Mouse (Mus musculus) gastrocnemius, postnatal 14 days (tissue): Measurements from ENCODE around the gene Gm20683. TPM values are rescaled to one million over a fixed set of nuclear protein-coding genes. Genes with fewer than 3 reads are reported as not detected.
"Not testable (repeated sequence)": the region's sequence is repeated elsewhere in the genome, so short reads cannot be mapped to it uniquely, and the experiment has no call there.

Experiments
- DNase-seq: peaks from one replicate; pipeline ENCODE4 v3.0.0; 2021; ENCODE audit warnings: mixed read lengths
- intact Hi-C: fragments of 180-260 bp; cut with DNase I; formaldehyde crosslinking; loops from one replicate; pipeline ENCODE4 v1.15.1; 2025; ENCODE audit warnings: low total_unique reads
- total RNA-seq, 2 experiments: library from RNA; stranded (reverse); gene quantifications; 2 replicates each; pipeline ENCODE4 v1.2.3; 2021

Gm20683 gene
- total RNA-seq, 2 experiments from 2014 or later, result 7.5 to 11.0 TPM

- intact Hi-C loops, result no loop called here
- peak; percentile 92 for DNase-seq
Observed at GRCm38 (mm10) chr17:25875171-25876136, 33.9 kb upstream of the Gm20683 start.

DNA sequence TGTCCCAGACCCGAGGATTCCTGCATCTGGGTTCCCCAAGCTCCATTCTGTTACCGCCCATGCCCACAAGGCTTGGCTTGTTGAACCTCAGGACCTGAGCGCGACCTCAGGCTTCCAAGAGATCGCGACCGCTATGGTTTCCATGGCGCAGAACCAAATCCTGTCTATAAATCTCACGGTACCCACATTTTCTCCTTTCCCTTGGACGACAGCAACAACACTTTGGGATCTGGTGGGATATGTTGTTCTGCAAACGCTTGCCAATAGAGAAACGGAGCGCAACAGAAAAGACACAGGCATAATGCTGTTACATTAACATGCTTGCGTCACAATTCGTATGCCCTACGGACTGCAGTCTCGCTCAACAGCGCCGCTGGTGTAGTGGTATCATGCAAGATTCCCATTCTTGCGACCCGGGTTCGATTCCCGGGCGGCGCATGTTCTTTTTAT, 33.2 kb upstream of the Gm20683 start, which contains the start of gene Mettl26:
Gene Mettl26 (plus strand): TSS at position 354 of the 450 bp plus-strand sequence.
- peak; percentile 82 for DNase-seq
- intact Hi-C loops, result no loop called here

DNA sequence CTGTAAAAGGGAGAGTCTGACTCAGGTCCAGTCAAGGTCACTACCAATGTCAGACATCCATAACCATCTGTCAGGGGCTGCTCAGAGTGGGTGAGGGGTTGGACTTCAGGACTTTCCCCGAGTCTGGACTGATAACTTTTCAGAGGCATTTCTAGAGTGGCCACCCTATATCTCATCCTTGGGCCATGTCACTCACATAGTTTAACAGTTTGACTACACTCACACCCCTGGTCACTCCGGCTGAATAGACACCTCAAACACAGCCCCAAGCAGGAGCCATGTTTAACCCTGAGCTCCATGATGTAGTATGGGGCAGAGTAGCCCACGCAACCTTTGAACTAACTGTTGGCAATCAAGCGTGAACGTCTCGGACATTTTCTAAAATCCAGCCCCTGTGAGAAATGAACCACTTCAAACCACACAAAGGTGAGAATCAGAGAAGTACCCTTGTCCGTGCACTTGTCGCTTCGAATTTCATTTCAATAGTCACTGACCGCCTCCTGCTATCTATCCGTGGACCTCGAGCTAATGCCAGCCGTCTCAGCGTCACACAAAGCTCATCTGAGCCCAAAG, 32.7 kb upstream of the Gm20683 start:
- DNase-seq, result no peak
- intact Hi-C loops, result no loop called here

- DNase-seq, result no peak
- intact Hi-C loops, result no loop called here
Observed at GRCm38 (mm10) chr17:25873405-25874147, 32.0 kb upstream of the Gm20683 start.

GRCm38 (mm10) chr17:25872676-25873075, 31.1 kb upstream of the Gm20683 start:
- no peak for DNase-seq
- intact Hi-C loops, result no loop called here

GRCm38 (mm10) chr17:25871566-25871965, 30.0 kb upstream of the Gm20683 start:
- intact Hi-C loops, result not testable (repeated sequence)

GRCm38 (mm10) chr17:25869954-25870353, 28.4 kb upstream of the Gm20683 start:
- no peak for DNase-seq
- intact Hi-C loops, result no loop called here

More at GRCm38 (mm10) chr17:25871566-25871965, 30.0 kb upstream of the Gm20683 start:
- not testable (repeated sequence) for DNase-seq

DNA sequence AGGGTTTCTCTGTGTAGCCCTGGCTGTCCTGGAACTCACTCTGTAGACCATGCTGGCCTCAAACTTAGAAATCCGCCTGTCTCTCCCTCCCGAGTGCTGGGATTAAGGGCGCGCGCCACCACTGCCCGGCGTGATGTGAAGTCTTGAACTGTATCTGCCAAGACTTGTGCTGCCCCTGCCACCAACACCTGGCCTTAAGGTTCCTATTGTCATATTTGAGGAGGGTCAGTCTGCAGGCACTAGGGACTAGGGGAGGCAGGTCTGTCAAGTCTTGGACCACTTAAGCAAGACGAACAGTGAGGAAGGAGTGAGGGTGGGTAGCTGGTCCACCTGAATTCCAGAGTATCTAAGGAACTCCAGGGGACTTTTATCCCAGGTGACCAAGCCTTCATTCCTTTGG, 27.9 kb upstream of the Gm20683 start:
- intact Hi-C loops, result no loop called here
- no peak for DNase-seq

- peak; percentile 83 for DNase-seq
- intact Hi-C loops, result no loop called here
Observed at GRCm38 (mm10) chr17:25868601-25869191, 27.1 kb upstream of the Gm20683 start, which contains the start of gene Mcrip2. Mcrip2 (minus strand) TSS chr17:25868764.

DNA sequence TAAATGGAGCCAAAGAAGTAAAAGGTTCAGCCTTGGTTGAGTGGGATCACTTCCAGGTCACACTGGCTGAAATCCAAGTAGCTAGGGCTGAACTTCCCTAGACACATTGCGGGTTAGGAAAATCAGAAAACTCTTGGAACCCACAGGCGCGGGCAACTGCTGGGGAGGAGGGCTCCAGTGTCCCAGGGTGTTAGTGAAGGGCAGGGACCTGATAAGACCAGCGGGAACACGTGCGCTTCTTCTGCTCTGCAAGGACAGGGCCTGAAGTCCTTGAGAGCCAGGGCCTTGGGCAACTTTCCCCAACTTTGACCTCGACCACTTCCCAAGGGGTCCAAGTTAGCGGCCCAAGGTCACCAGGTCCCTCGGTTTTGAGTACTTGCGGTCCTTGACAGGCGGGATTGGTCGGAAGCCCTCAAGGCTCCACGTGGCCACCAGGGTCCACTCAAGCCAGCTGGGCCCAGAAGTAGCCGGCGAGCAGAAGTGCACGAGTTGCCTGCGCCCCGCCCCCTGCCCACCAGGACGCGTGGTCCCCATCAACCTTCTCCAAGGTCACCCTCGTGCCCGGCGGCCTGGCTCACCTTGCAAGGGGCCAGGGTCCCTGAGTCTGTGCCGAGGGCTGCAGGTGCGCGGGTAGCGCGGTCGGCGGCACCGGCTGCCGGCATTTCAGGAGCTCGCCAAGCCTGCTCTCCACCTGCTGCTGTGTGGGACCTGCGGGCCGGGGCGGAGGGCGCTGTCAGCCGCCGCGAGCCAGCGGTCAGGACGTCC, 26.5 kb upstream of the Gm20683 start:
- DNase-seq, result peak; percentile 50
- intact Hi-C loops, result no loop called here

DNA sequence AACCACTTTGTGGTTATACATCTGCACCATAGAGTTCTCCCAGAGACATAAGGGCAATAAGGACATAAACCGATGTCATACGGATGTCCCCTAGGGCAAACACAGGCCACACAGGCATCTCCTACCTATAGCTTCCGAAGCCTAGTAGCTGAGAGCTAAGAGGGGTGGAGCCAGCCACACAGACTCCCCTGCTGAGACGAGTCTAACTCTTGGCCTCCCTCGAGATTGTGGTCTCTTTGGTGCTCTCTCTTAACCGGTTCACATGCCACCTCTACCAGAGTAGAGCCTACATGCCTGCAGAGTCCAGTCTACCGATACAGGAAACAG, 25.9 kb upstream of the Gm20683 start:
- intact Hi-C loops, result no loop called here
- DNase-seq, result no peak

DNA sequence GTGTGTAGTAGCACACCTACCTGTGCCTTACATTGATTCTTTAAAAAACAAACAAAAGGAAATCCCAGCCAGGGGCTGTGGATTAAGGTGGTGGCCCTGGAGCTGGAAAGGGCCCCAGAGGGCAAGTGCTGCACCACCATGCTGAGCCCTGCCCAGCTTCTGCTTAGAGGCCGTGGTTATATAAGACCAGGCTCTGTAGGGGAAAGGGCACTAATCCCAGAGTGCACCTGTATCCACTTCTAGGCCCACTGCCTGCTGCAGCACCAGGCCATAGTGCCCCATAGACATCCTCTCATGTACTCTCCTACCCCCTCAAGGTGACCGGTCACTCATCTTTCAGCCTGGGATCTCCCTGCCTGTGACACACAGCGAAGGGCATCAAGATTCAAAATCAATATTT, 24.6 kb upstream of the Gm20683 start:
- intact Hi-C loops, result no loop called here
- no peak for DNase-seq

GRCm38 (mm10) chr17:25865288-25865687, 23.7 kb upstream of the Gm20683 start:
- intact Hi-C loops, result no loop called here
- DNase-seq, result no peak

- intact Hi-C loops, result no loop called here
- no peak for DNase-seq
Observed at GRCm38 (mm10) chr17:25864311-25864710, 22.7 kb upstream of the Gm20683 start.

- DNase-seq, result no peak
Observed at GRCm38 (mm10) chr17:25863681-25864080, 22.1 kb upstream of the Gm20683 start.

DNA sequence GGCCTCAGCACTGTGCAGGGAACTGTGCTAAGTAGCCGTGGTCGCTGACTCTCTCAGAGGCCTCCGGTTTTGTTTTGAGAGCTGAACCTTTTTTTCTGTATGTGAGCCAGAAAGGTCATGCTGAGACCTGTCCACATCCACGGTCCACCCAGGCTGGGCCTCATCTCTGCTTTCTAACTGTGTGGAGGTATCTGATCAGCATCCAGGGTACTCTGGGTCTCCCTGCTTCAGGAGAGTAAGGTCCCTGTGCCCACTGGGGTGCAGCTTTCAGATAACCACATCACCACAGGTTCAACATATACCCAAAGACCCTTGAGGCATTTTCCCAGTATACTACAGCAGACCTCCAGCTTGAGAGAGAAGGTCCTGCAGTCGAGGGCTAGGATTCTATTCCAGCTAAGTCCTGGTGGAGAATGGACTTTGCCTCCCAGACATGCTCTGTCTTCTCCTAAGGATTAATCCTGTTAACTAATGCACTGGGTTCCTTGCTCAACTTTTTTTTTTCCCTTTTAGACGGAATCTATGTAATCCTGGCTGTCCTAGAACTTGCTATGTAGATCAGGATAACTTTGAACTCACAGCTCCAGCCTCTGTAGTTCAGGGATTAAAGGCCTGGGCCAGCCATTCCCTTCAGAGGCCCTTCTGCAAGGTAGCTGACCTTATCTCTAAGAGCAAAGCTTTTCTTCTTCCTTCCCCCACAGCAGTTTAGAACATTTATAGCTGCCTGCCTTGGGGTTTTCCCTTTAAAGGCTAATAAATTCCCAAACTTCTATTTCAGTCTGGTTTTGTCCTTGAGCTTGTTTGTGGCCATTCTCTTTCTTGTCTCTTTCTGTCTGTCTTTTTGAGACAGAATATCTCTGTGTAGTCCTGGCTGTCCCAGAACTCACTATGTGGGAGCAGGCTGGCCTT, 20.4 kb upstream of the Gm20683 start:
- DNase-seq, result no peak
- intact Hi-C loops, result no loop called here

More at GRCm38 (mm10) chr17:25863681-25864080, 22.1 kb upstream of the Gm20683 start:
- intact Hi-C loops, result no loop called here

DNA sequence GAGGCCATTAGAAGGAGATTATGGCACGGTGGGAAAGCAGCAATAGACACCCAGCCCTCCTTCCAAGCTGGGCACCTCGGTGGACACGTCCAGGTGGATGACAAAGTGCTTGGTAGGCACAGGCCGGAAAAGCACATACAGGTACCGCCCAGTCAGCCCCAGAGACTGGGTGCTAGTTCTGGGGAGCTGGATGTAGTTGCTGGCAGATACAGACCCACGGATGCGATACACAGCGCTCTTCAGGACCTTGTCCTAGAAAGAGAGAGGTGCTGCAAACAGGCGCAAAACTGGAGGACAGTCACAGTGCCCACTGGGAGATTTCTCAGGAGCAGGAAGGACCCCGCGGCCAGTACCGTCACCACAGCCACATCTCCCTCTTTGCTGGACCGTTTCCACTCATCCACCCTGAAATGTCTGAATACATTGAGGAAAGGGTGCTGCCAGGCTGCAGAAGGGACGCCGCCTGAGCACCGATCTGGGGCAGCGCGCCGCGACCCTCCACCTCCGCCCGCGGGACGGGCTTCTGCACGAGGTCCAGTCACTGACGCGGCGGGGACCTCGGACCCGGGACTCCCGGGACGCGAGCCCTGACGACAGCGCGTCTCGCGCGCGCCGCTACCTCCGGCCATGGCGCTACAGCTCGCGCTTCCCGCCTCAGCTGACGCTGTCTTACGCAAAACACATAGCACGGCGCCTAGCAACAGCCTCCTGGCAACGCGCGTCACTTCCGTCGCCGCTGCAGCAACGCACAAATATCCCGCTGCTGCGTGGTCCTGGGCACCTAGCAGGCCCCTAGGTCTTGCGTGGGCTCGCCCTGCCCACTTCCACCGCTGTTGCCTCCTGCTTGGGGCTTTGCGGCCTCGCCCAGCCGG, 19.5 kb upstream of the Gm20683 start, which contains the start of gene Wdr90:
Gene Wdr90 (minus strand): TSS at position 670 of the 872 bp plus-strand sequence.
- intact Hi-C loops, result no loop called here
- peak; percentile 89 for DNase-seq
